Mouse (Mus musculus) C2C12 (cell line): ENCODE data around the gene Aste1.

Source experiments
- CEBPB ChIP-seq: IDR thresholded peaks from one replicate; pipeline ENCODE4 v1.6.1; 2011; ENCODE audit warnings: low read depth, mild to moderate bottlenecking, control low read depth, moderate library complexity
- CTCF ChIP-seq: IDR thresholded peaks from one replicate; pipeline ENCODE4 v1.5.1; 2011; ENCODE audit not compliant: control insufficient read depth, insufficient read depth, insufficient read length
- FOSL1 ChIP-seq: IDR thresholded peaks from one replicate; pipeline ENCODE4 v1.8.0; 2011; ENCODE audit warnings: mild to moderate bottlenecking, low read length; ENCODE audit not compliant: poor library complexity, insufficient read depth, severe bottlenecking
- MAX ChIP-seq: IDR thresholded peaks from one replicate; pipeline ENCODE4 v1.6.1; 2011; ENCODE audit warnings: mild to moderate bottlenecking, control low read depth
- MYOD1 ChIP-seq: IDR thresholded peaks from one replicate; pipeline ENCODE4 v1.6.1; 2011; ENCODE audit warnings: low read depth; ENCODE audit not compliant: control insufficient read depth, insufficient read length
- MYOG ChIP-seq: IDR thresholded peaks from one replicate; pipeline ENCODE4 v1.6.1; 2011; ENCODE audit not compliant: control insufficient read depth, insufficient read length; ENCODE audit errors: extremely low read depth
- USF1 ChIP-seq: IDR thresholded peaks from one replicate; pipeline ENCODE4 v1.6.1; 2011; ENCODE audit warnings: low read depth, mild to moderate bottlenecking, control low read depth, moderate library complexity

DNA sequence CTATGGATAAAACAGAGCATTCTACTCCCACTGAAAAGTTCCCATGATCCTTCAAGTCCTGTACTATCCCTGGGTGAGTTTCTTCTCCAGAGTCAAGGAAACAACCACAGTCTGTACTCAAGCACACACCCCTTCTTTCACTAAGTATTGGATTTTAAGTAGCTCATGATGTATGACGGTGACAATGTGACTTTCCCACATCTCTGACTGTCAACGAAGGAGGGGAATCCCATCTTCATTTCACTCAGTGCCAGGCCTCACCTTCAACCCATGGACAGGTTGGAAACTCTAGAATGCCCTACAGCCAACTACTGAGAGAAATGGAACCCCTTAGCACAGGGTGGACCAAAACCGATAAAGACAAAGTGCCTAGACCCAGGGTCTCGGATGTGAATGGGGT is 29.0 kb upstream of the Aste1 start:
- TF ChIP-seq CTCF = no peak
- no peak for TF ChIP-seq MAX
- TF ChIP-seq FOSL1 = no peak
- TF ChIP-seq MYOG = no peak
- TF ChIP-seq MYOD1 = no peak
- no peak for TF ChIP-seq USF1
- no peak for TF ChIP-seq CEBPB
